Mouse (Mus musculus): ENCODE data around the gene Gpd1.

Gene Gpd1

DNA sequence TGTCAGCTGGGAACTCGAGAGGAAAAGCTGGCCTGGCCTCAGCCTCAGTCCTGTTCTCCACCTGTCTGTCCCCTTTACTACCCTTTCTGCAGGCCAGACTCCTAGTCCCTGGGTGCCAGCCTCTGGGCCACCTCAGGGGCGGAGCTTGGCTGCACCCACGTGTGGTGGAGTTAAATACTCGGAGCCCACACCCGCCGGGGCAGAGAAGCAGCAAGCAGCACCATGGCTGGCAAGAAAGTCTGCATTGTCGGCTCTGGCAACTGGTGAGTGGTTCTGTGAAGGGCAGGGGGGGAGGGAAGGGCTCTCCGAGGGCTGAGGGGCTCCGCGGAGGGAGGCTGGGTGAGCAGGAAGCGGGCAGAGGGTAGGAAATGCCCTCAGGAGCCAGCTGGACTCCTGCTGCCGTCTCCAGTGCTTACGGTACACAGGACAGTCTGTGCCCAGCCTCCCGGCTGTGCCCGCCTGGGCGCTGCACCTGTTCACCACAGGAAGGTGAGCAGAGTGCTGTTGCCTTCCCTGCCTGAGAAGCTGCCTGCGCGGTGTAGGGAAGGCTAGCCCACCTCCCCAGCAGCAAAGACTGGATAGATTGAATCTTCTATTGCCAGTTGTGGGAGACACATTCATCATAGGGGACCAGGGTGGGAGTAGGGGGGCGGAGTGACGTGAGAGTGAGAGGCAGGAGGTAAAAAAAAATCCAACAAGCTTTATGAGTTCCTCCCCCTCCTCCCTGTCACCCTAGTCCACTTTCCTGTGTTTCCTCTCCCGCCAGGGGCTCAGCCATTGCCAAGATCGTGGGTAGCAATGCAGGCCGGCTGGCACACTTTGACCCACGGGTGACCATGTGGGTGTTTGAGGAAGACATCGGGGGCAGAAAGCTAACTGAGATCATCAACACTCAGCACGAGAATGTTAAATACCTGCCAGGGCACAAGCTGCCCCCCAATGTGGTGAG is at the start of gene Gpd1:
Gpd1 (plus strand) TSS at position 130 of the 949 bp plus-strand sequence.
- in situ Hi-C loops (cut with MboI, MseI), result loop anchor here in 1 of 2 experiments (5.0 kb wide), 1 partner anchor 55 kb away; the partner anchor contains the start of gene Cers5

DNA sequence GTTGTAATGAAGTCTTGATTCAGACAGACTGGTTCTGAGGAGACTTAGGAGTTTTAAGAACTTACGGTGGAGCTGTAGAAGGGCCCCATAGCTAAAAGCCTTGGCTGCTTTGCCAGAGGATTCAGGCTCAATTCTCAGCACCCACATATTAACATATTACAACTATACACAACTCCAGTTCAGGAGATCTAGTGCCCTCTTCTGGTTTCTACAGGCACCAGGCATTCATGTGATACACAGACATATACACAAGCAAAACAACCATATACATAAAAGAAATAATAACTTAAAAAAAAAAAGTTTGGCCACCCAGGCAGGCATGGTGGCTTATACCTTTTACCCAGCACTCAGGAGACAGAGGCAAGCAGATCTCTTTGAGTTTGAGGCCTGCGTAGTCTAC is 49.8 kb upstream of the Gpd1 start:
- in situ Hi-C loops (cut with MboI, MseI), result loop anchor here in 1 of 2 experiments (5.0 kb wide), 1 partner anchor 70 kb away; no protein-coding TSS in a partner anchor

DNA sequence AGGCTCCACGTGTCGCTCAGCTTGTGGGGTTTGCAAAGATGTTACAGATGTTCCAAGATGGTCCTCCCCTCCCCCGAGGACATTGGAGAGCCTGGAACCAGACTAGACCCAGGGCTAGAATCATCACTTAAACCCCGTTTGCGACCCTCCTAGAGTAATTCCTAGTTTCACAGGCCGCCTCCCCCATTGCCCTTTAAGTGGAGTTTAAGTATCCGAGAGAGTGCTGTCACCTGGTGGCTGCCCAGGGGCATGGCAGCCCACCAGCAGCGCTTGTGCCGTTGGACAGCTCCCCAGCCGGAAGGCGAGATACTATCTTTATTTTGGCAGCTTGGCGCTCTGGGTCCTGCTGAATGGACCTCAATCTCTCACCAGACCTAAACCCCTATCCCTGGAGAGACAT is 48.4 kb upstream of the Gpd1 start:
- in situ Hi-C loops (cut with MboI, MseI), result loop anchor here in 1 of 2 experiments (5.0 kb wide), 1 partner anchor 72 kb away; no protein-coding TSS in a partner anchor

DNA sequence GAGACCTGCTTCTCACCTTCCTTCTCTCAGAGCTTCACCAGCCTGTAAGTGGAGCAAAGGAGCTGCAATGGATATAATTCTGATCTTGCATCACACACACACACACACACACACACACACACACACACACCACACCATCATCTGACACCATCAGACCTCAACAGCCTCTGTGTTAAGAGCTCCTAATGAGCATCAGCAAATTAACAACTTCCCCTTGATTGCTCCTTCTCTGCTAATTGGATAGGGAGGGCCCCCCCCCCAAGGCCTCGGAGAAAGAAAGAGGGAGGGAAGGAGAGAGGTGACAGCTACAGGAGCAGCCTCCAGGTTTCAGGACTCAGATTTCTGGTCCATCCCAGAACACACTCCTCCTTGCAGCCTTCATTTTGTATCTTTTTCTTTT is 47.9 kb upstream of the Gpd1 start:
- in situ Hi-C loops (cut with MboI, MseI), result loop anchor here in 1 of 2 experiments (5.0 kb wide), 1 partner anchor 72 kb away; no protein-coding TSS in a partner anchor

DNA sequence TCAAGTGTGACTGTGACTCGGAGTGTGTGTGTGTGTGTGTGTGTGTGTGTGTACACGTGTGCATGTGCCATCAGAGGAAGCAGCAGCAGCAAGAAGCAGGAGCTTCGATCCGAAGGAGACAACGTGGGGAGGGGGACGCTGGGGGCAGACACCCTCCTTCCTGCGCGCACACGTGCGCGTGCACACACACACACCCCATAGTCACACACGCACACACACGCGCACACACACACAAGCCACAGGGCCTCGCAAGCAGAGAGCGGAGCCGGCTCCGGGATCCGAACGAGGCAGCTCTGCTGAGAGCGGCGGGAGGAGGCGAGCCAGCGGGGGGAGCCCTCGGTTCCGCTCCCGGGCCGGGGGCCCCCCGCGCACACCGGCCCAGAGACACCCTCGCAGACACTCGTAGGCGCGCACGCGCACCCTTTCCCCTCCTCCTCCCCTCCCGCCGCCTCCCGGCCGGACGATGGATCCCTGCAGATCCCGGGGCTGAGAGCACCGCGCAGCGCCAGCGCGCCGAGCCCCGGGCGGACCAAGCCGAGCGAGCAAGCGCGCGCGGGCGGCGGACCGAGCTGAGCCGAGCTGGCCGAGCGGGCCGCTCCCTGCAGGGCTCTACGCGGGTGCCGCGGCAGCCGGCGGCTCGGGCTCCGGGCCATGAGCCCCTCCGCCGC is 47.0 kb upstream of the Gpd1 start, which contains the start of gene Asic1:
Asic1 (plus strand) TSS at position 215 of the 668 bp plus-strand sequence.
- in situ Hi-C loops (cut with MboI, MseI), result loop anchor here (5.0 to 10.0 kb wide), 3 partner anchors 73 to 175 kb away; no protein-coding TSS in a partner anchor

DNA sequence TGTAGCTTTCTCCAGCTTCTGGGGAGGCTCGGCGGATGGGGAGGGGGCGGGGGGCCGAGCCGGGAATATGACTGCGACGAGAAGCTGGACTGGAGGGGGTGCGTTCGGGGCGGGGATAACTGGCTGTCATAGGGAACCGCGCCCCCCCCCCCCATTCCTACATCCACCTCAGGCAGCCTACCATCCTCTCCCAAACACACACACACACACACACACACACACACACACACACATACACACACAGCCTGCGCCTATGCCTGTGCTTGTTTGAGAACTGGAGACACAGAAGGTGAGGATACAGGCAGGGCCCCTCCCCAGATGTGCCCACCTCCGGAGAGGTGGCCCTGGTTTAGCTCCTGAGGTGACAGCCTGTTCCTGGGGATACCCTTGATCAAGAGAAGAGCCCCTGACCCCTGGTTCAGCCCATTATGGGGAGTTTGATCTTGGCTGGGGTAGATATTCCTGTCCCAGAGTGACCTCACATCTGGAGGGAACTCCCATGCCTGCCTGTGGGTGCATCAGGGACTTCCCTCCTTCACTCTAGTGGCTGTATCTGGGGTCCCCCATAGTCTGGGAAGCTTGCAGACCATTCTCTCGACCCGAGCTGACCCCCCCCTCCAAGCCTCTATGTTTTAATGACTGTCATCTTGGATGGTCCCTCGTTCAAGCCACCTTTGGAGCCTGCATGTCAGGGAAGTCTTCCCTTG is 46.2 kb upstream of the Gpd1 start:
- in situ Hi-C loops (cut with MboI, MseI), result loop anchor here (5.0 to 10.0 kb wide), 3 partner anchors 74 to 176 kb away; no protein-coding TSS in a partner anchor

DNA sequence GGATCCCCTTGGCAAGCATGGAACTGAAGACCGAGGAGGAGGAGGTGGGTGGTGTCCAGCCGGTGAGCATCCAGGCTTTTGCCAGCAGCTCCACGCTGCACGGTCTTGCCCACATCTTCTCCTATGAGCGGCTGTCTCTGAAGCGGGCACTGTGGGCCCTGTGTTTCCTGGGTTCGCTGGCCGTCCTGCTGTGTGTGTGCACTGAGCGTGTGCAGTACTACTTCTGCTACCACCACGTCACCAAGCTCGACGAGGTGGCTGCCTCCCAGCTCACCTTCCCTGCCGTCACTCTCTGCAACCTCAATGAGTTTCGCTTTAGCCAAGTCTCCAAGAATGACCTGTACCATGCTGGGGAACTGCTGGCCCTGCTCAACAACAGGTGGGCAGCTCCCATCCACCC is 45.5 kb upstream of the Gpd1 start:
- in situ Hi-C loops (cut with MboI, MseI), result loop anchor here (5.0 to 10.0 kb wide), 3 partner anchors 74 to 177 kb away; no protein-coding TSS in a partner anchor

DNA sequence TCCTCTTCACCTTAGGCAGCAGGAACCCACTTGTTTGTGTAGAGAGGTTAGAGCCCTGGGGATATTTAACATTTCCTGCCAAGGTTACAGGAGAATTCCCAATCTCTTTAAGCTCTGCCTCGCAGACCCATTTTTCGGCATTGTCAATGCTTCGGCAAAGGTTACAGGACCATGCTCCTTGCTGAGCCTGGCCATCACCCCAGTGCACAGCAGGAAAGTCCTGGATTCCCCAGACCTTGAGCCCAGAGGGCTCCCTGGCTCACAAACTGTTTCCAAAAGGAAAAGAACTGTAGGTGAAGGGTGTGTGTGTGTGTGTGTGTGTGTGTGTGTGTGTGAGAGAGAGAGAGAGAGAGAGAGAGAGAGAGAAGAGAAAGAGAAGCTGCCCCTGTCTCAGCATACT is 42.4 kb upstream of the Gpd1 start:
- in situ Hi-C loops (cut with MboI, MseI), result loop anchor here (5.0 to 25.0 kb wide), 4 partner anchors 78 to 1187 kb away; partner anchors contain the start of gene Scn8a (in 1 of the 2)

DNA sequence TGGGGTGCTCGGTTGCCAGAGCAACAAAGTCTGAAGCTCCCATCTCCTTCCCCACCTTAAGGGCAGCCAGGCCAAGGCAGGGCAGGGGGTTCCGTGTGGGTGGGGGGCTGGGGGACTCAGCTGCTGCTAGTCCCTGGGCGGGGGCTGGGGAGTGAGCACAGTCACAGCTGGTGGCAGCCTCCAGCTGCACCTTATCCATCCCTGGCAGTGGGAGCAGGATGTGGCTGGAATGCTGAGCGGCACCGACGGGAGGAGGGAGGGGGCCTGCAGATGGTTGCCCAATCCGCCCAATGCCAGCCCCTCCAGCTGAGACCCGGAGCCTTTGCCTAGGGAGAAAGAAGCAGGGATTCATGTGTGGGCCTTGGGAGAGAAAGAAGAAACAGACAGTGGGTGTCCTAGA is 40.2 kb upstream of the Gpd1 start:
- in situ Hi-C loops (cut with MboI, MseI), result loop anchor here in 1 of 2 experiments (10.0 to 25.0 kb wide), 2 partner anchors 182 to 1185 kb away; partner anchors contain the start of gene Scn8a

DNA sequence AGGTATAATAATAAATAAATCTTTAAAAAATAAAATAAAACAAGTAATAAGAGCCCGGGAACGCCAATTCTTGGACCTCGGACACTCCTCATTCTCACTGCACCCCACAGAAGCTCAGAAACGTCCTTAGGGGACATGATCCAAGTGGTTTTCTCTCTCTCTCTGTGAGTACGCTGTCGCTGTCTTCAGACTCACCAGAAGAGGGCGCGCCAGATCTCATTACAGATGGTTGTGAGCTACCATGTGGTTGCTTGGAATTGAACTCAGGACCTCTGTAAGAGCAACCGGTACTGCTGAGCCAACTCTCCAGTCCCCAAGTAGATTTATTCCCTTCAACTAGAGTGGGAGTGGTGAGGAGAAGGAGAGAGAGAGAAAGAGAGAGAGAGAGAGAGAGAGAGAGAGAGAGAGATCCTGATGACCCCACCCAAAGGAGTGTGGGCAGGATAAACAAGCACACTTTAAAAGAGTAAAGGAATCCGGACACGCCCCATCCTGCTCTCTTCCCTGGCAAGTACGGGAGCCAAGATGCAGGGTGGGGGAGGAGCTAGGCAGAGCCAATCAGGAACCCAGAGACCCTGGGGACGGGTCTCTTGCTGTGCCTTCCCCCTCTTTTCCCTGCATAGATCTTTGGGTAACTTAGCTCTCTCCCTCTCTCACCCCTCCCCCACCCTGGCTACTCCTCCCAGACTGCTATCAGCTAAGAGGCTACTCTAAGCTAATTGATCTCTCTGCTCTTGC is 39.1 kb upstream of the Gpd1 start:
- in situ Hi-C loops (cut with MboI, MseI), result loop anchor here in 1 of 2 experiments (10.0 to 25.0 kb wide), 2 partner anchors 183 to 1184 kb away; partner anchors contain the start of gene Scn8a

DNA sequence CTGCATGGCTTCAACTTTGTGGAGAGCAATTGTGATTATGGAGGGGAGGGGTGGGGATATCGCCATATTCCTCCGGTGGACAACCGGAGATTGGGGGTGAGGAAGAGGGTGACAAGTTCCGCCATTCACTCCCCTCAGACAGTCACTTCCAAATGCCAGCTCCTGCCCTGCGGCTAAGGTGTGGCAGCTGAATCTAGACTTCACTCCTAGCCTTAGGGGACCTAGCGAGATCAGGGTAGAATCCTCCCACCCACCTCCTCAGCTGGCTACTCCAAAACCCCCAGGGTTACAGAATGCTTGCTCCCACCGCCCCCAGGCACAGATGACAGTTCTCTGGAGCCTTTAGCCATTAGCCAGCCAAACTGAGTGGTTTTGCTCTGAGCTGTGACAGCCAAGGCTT is 38.3 kb upstream of the Gpd1 start:
- in situ Hi-C loops (cut with MboI, MseI), result loop anchor here in 1 of 2 experiments (10.0 to 25.0 kb wide), 2 partner anchors 184 to 1183 kb away; partner anchors contain the start of gene Scn8a

DNA sequence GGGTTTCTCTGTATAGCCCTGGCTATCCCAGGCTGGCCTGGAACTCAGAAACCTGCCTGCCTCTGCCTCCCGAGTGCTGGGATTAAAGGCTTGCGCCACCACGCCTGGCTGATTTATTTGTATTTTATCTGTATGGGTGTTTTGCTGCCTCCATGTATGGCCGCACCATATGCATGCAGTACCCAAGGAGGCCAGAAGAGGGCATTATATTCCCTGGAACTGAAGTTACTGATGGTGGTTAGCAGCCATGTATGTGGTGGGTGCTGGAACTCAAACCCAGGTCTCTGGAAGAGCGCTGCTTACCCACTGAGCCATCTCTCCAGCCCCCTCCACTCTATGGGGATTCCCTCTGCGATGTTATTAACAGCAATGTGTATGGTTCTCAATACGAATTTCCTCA is 34.4 kb upstream of the Gpd1 start:
- in situ Hi-C loops (cut with MboI, MseI), result loop anchor here in 1 of 2 experiments (25.0 kb wide), 1 partner anchor 1179 kb away; the partner anchor contains the start of gene Scn8a

DNA sequence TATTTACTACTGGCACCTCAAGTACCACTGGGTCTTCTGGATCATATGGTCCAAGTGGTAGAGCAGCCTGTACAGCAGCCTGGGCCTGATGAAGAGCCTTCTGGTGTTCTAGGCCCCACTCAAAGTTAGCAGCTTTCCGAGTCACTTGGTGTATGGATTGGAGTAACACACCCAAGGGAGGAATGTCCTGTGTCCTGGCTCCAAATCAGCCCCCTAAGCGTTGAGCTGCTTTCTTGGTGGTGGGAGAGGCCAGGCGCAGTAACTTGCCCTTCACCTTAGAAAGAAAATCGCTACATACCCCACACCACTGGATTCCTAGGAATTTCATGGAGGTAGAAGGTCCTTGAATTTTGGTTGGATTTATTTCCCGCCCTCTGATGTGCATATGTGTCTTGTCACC is 33.2 kb upstream of the Gpd1 start:
- in situ Hi-C loops (cut with MboI, MseI), result loop anchor here in 1 of 2 experiments (25.0 kb wide), 1 partner anchor 1178 kb away; the partner anchor contains the start of gene Scn8a

DNA sequence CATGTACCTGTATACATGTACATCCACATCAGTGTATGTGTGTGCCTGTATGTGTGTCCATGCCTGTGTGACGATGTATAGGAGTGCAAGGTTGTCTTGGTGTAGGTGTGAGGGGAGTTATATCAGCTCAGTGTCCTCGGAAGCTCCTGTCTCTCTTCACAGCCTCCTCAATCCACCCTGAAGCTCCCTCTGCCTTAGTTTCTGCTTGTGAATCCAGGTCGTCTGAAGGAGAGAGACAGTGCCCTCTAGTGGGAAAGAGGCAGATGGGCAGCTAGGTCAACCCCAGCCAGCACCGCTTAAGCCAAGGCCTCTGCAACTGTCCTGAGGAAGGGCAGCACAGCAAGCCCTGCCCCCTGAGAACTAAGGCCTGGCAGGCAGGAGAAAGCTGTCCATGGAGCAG is 28.6 kb upstream of the Gpd1 start:
- in situ Hi-C loops (cut with MboI, MseI), result loop anchor here in 1 of 2 experiments (25.0 kb wide), 1 partner anchor 1174 kb away; the partner anchor contains the start of gene Scn8a

DNA sequence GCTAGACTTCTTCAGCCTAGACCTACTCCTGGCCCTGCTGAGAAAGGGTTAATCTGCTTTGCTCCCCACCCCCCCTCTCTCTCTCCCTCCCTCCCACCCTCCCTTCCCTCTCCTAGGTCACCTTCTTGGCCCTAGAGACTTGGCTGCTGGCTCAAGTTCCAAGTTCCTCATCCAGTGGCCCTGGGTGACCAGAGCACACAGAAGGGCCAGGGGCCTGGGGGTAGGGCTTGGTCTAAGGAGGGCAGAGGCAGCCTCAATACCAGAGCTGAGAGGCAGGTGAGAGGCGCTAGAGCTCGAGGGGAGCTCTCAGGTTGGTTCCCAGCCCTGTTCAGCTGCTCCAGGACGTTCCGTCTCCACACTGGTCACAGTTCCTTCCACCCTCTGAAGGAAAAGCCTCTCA is 26.4 kb upstream of the Gpd1 start:
- in situ Hi-C loops (cut with MboI, MseI), result loop anchor here in 1 of 2 experiments (25.0 kb wide), 1 partner anchor 1171 kb away; the partner anchor contains the start of gene Scn8a

DNA sequence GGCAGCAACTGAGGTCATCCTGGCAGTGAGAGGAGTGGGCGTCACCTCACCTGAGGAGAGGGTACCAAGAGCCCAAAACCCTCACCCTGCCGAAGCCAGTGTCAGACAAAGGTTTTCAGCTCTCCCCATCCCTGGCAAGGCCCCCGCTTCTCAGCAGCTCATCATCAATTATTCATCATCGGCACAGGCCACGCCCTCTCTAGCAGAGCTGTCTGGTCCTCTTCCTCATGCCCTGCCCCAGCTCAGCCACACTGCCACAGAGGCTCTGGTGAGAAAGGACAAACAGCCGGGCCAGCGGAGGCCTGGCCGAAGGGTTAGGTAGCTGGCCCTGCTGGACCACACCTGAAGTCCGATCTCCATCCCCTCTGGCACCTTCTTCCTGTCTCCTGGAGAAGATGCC is 25.3 kb upstream of the Gpd1 start:
- in situ Hi-C loops (cut with MboI, MseI), result loop anchor here in 1 of 2 experiments (25.0 kb wide), 1 partner anchor 1170 kb away; the partner anchor contains the start of gene Scn8a

DNA sequence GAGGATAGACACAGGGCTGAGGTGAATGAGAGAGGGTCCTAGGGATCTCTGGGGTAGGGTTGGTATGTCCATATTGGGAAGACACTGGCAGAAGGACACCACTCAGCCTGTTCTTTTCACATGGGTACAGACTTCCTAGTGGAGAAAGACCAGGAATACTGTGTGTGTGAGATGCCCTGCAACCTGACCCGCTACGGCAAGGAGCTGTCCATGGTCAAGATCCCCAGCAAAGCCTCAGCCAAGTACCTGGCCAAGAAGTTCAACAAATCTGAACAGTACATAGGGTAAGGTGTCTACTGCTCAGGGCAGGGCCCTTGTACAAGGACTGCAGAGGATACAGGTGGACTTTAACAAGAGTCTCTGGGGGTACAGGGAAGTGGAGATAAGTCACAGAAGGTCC is 20.0 kb upstream of the Gpd1 start:
- in situ Hi-C loops (cut with MboI, MseI), result loop anchor here in 1 of 2 experiments (25.0 kb wide), 1 partner anchor 1165 kb away; the partner anchor contains the start of gene Scn8a

DNA sequence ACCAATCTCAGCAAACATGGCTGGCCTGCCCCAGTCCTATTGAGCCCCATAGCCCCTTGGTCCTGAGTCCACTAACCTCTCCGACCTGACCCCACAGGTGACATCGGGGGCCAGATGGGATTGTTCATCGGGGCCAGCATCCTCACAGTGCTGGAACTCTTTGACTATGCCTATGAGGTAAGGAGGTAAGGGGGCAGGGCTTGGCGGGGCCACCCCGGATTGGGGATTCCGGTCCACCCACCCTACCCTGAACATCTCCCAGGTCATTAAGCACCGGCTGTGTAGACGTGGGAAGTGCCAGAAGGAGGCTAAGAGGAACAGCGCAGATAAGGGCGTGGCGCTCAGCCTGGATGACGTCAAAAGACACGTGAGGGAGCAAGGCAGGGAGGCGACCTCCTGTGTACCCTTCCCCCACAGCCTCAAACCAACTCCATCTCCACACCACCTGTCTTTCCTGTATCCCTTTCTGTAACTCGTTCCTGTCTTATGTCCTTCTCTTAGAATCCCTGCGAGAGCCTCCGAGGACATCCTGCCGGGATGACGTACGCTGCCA is 18.7 kb upstream of the Gpd1 start:
- in situ Hi-C loops (cut with MboI, MseI), result loop anchor here in 1 of 2 experiments (25.0 kb wide), 1 partner anchor 1164 kb away; the partner anchor contains the start of gene Scn8a

DNA sequence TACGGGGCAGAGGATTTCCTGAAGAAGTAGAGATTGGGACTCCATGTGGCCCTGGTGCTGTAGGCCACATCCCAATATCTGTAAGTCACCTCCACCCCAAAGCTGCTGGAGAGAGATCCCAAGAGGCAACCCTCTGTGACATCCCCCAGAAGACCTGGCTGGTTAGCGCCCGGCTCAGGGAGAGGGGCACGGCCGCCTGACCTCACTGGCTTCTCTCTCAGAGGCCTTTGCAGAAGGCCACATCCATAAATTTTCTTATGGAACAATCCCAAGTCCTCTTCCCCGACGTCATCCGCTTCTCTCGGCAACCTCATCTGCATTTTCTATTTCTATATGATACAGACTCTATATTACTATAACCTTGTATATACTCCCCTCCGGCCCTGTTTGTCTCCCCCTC is 17.6 kb upstream of the Gpd1 start:
- in situ Hi-C loops (cut with MboI, MseI), result loop anchor here in 1 of 2 experiments (25.0 kb wide), 1 partner anchor 1163 kb away; the partner anchor contains the start of gene Scn8a
